Mouse (Mus musculus) C2C12 (cell line): ENCODE measurements at regions not wholly inside any gene's neighbourhood (a gene's known extent, or its start where the extent isn't known, plus 50 kb on each side); places are given as distances from the start of the nearest gene placed in this dataset.

ENCODE experiments used
- CEBPB ChIP-seq: IDR thresholded peaks from one replicate; pipeline ENCODE4 v1.6.1; 2011; ENCODE audit warnings: low read depth, mild to moderate bottlenecking, control low read depth, moderate library complexity
- CTCF ChIP-seq: IDR thresholded peaks from one replicate; pipeline ENCODE4 v1.5.1; 2011; ENCODE audit not compliant: control insufficient read depth, insufficient read depth, insufficient read length
- FOSL1 ChIP-seq: IDR thresholded peaks from one replicate; pipeline ENCODE4 v1.8.0; 2011; ENCODE audit warnings: mild to moderate bottlenecking, low read length; ENCODE audit not compliant: poor library complexity, insufficient read depth, severe bottlenecking
- MAX ChIP-seq: IDR thresholded peaks from one replicate; pipeline ENCODE4 v1.6.1; 2011; ENCODE audit warnings: mild to moderate bottlenecking, control low read depth
- MYOD1 ChIP-seq: IDR thresholded peaks from one replicate; pipeline ENCODE4 v1.6.1; 2011; ENCODE audit warnings: low read depth; ENCODE audit not compliant: control insufficient read depth, insufficient read length
- MYOG ChIP-seq: IDR thresholded peaks from one replicate; pipeline ENCODE4 v1.6.1; 2011; ENCODE audit not compliant: control insufficient read depth, insufficient read length; ENCODE audit errors: extremely low read depth
- USF1 ChIP-seq: IDR thresholded peaks from one replicate; pipeline ENCODE4 v1.6.1; 2011; ENCODE audit warnings: low read depth, mild to moderate bottlenecking, control low read depth, moderate library complexity

DNA sequence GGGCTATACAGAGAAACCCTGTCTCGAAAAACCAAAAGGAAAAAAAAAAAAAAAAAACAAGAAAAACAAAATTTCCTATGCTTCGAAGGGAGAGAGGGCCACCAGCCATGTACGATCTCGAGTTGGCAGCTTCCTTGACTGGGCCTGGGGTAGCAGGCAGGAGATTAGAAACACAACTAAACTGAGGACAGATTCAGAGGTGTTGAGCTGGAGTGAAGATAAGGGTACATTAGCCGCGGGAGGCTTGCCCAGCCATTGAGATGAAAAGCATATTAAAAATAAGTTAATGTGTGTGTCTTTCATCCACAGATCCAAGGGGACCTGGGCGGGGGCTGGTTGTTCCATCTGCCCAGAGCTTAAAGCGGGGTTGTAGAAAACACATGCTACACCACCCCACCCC, 145.3 kb upstream of the Usp24 start:
- TF ChIP-seq CTCF (no peak), FOSL1 (no peak), USF1 (no peak), CEBPB (no peak), MYOG (no peak), MYOD1 (no peak), MAX (no peak)
